Mouse (Mus musculus): ENCODE measurements around the gene 4930404N11Rik.

DNA sequence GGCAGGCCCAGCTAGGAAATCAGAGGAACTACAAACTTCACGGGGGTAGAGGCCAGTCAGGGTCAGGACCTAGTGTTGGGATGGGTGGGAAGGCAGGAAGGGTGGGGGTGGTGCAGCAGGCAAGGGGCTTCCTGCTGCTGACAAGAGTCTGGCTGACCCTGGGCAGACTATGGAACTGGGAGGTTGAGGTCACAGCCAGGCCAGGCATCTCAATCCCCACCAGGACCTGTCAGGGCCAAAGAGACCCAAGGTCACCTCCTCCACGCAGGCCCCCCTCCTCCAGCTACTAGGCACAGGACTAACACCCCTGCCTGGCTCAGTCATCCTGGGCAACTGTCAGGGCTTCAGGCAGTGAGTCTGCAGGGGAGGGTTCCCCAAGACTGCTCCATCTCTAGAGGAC is 37.7 kb downstream of the 4930404N11Rik start:
- TF ChIP-seq GATA1 (IDR thresholded peaks at IDR 0.05; ENCODE audit: low read length): no peak
- TF ChIP-seq TAL1 (IDR thresholded peaks at IDR 0.05; ENCODE audit: low read length): no peak
